ENCODE assay signal across 19 mouse cellular contexts in the genomic region with DNA sequence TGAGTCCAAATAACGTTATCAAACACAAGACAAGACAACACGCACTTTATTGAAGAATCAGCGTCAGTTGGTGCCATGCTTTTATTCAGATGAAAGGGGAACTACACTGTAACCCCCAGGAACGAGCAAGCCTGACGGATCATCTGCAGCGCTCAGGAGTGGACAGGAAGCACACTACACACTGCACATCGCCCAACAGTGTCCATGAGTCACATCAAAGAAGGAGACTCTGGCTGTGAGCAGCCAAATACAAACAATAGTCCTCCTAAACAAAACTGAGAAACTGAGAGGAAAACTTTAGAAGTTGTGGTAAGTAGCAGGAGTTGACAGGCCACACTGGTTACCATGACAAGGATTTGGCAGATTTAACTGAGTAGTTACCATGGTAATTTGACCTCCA. TPM values are rescaled to one million over a fixed set of nuclear protein-coding genes. Genes with fewer than 3 reads are reported as not detected.
DNase-seq lines count a peak whose midpoint lies in the region; ATAC-seq lines count a peak whose summit lies in the region.
"Had no signal": no experiment of that assay in that cellular context is flagged by ENCODE, and none has a peak within 500 bp of the region (broad histone marks: within the 10 kb centered on the region; RNA-seq: fewer than 3 reads in every experiment).

No protein-coding gene starts in this region.

- H3K36me3 ChIP-seq in hindbrain, embryonic 16.5 days (ENCODE audit: control insufficient read depth, insufficient read depth, low read length) = peaks cover 26% of the 10 kb centered on the region
- H3K36me3 ChIP-seq in hindbrain, embryonic 10.5 days = peaks cover 55% of the 10 kb centered on the region
- peaks cover 11% of the 10 kb centered on the region for H3K36me3 ChIP-seq in lung, embryonic 16.5 days (ENCODE audit: control insufficient read depth, insufficient read depth, low read length)
- H3K36me3 ChIP-seq in midbrain, embryonic 14.5 days (ENCODE audit: control insufficient read depth, insufficient read depth, low read length) = peaks cover 48% of the 10 kb centered on the region
- H3K36me3 ChIP-seq in midbrain, embryonic 10.5 days = peaks cover 43% of the 10 kb centered on the region
- H3K36me3 ChIP-seq in intestine, embryonic 15.5 days = 0 out of 2 replicates have a peak, but pooled peaks cover under 1% of the 10 kb centered on the region

- no peaks in the 10 kb centered on the region for H3K4me1 ChIP-seq in hindbrain, embryonic 16.5 days (ENCODE audit: control insufficient read depth, insufficient read depth, low read depth, low read length)
- 0 out of 2 replicates have a peak, but pooled peaks cover 3% of the 10 kb centered on the region for H3K4me1 ChIP-seq in hindbrain, embryonic 10.5 days (replicated peaks)
- no peaks in the 10 kb centered on the region for H3K4me1 ChIP-seq in lung, embryonic 16.5 days (replicated peaks; ENCODE audit: control insufficient read depth, insufficient read depth, low read length)
- no peaks in the 10 kb centered on the region for H3K4me1 ChIP-seq in midbrain, embryonic 14.5 days (ENCODE audit: control insufficient read depth, insufficient read depth, low read length)
- H3K4me1 ChIP-seq in midbrain, embryonic 10.5 days = peaks cover 18% of the 10 kb centered on the region
- no peaks in the 10 kb centered on the region for H3K4me1 ChIP-seq in intestine, embryonic 15.5 days (replicated peaks)
- H3K4me1 ChIP-seq: embryonic facial prominence, embryonic 13.5 days; forebrain, embryonic 13.5 days; hindbrain, embryonic 13.5 days had no signal

- H3K27me3 ChIP-seq in hindbrain, embryonic 16.5 days (replicated peaks; ENCODE audit: control insufficient read depth, insufficient read depth, low read length) = no peaks in the 10 kb centered on the region
- peaks cover 9% of the 10 kb centered on the region for H3K27me3 ChIP-seq in hindbrain, embryonic 10.5 days (ENCODE audit: insufficient read depth, poor library complexity, severe bottlenecking)
- H3K27me3 ChIP-seq in lung, embryonic 16.5 days (ENCODE audit: control insufficient read depth, insufficient read depth, low read depth, low read length) = no peaks in the 10 kb centered on the region
- peaks cover 4% of the 10 kb centered on the region; the same call in 1 of the 2 replicates for H3K27me3 ChIP-seq in midbrain, embryonic 14.5 days (ENCODE audit: control insufficient read depth, insufficient read depth, low read length)
- H3K27me3 ChIP-seq in midbrain, embryonic 10.5 days (ENCODE audit: low read depth, poor library complexity, severe bottlenecking) = peaks cover 22% of the 10 kb centered on the region
- no peaks in the 10 kb centered on the region; the same call in 1 of the 2 replicates for H3K27me3 ChIP-seq in intestine, embryonic 15.5 days (replicated peaks)

- no peak for DNase-seq in hindbrain, embryonic 10.5 days (ENCODE audit: low spot score)
- no peak for DNase-seq in lung, postnatal 25 days (ENCODE audit: low spot score)
- DNase-seq in midbrain, embryonic 14.5 days = peak; percentile 25
- DNase-seq in midbrain, embryonic 10.5 days (ENCODE audit: low spot score) = no peak
- DNase-seq: adrenal gland, postnatal 10 days; cerebellum, adult 11-12 months; cerebellum, adult 9-10 months; cerebellum, postnatal 25 days; gastrocnemius, postnatal 36 days; heart, postnatal 36 days had no signal

- no peak overlapping the region for H3K27ac ChIP-seq in hindbrain, embryonic 16.5 days (ENCODE audit: low read depth, low read length)
- no peak overlapping the region for H3K27ac ChIP-seq in hindbrain, embryonic 10.5 days
- no peak overlapping the region for H3K27ac ChIP-seq in lung, embryonic 16.5 days (ENCODE audit: low read length)
- H3K27ac ChIP-seq in midbrain, embryonic 14.5 days (replicated peaks; ENCODE audit: low read depth, low read length) = no peak overlapping the region
- no peak overlapping the region for H3K27ac ChIP-seq in midbrain, embryonic 10.5 days (replicated peaks)
- no peak overlapping the region for H3K27ac ChIP-seq in intestine, embryonic 15.5 days
- H3K27ac ChIP-seq: embryonic facial prominence, embryonic 13.5 days; forebrain, embryonic 13.5 days; heart, embryonic 13.5 days; hindbrain, embryonic 13.5 days had no signal

- H3K4me2 ChIP-seq in hindbrain, embryonic 16.5 days (ENCODE audit: low read length) = no peak overlapping the region
- H3K4me2 ChIP-seq in lung, embryonic 16.5 days (ENCODE audit: low read depth, low read length) = no peak overlapping the region
- H3K4me2 ChIP-seq in midbrain, embryonic 14.5 days (ENCODE audit: low read length) = no peak overlapping the region
- H3K4me2 ChIP-seq in intestine, embryonic 15.5 days (replicated peaks) = no peak overlapping the region
- H3K4me2 ChIP-seq: embryonic facial prominence, embryonic 13.5 days; forebrain, embryonic 13.5 days; heart, embryonic 13.5 days; hindbrain, embryonic 13.5 days had no signal

- H3K9ac ChIP-seq in hindbrain, embryonic 16.5 days (ENCODE audit: low read depth, low read length) = no peak overlapping the region
- no peak overlapping the region for H3K9ac ChIP-seq in lung, embryonic 16.5 days (ENCODE audit: low read length)
- no peak overlapping the region for H3K9ac ChIP-seq in midbrain, embryonic 14.5 days (replicated peaks; ENCODE audit: low read length)
- no peak overlapping the region for H3K9ac ChIP-seq in intestine, embryonic 15.5 days
- H3K9ac ChIP-seq: embryonic facial prominence, embryonic 13.5 days; forebrain, embryonic 13.5 days; heart, embryonic 13.5 days; hindbrain, embryonic 13.5 days had no signal

- no peak overlapping the region for H3K4me3 ChIP-seq in hindbrain, embryonic 16.5 days (ENCODE audit: low read length)
- no peak overlapping the region for H3K4me3 ChIP-seq in hindbrain, embryonic 10.5 days
- H3K4me3 ChIP-seq in lung, embryonic 16.5 days (ENCODE audit: low read length) = no peak overlapping the region
- no peak overlapping the region for H3K4me3 ChIP-seq in midbrain, embryonic 14.5 days (replicated peaks; ENCODE audit: low read depth, low read length)
- H3K4me3 ChIP-seq in midbrain, embryonic 10.5 days = no peak overlapping the region
- H3K4me3 ChIP-seq in intestine, embryonic 15.5 days (replicated peaks) = no peak overlapping the region
- H3K4me3 ChIP-seq: embryonic facial prominence, embryonic 13.5 days; forebrain, embryonic 13.5 days; heart, embryonic 13.5 days; hindbrain, embryonic 13.5 days had no signal

- no peaks in the 10 kb centered on the region for H3K9me3 ChIP-seq in hindbrain, embryonic 16.5 days (ENCODE audit: control insufficient read depth, low read length)
- H3K9me3 ChIP-seq in hindbrain, embryonic 10.5 days = no peaks in the 10 kb centered on the region
- no peaks in the 10 kb centered on the region for H3K9me3 ChIP-seq in lung, embryonic 16.5 days (ENCODE audit: control insufficient read depth, low read length)
- H3K9me3 ChIP-seq in midbrain, embryonic 14.5 days (ENCODE audit: control insufficient read depth, low read length) = no peaks in the 10 kb centered on the region
- no peaks in the 10 kb centered on the region for H3K9me3 ChIP-seq in midbrain, embryonic 10.5 days (replicated peaks)
- no peaks in the 10 kb centered on the region for H3K9me3 ChIP-seq in intestine, embryonic 15.5 days
- H3K9me3 ChIP-seq: embryonic facial prominence, embryonic 13.5 days; forebrain, embryonic 13.5 days; heart, embryonic 13.5 days; hindbrain, embryonic 13.5 days had no signal

- WGBS in hindbrain, embryonic 16.5 days = 66% methylated on average over 7 of the region's 7 CpGs
- 85% methylated on average over 7 of the region's 7 CpGs for WGBS in hindbrain, embryonic 10.5 days
- WGBS in lung, embryonic 16.5 days = 45% methylated on average over 7 of the region's 7 CpGs
- WGBS in midbrain, embryonic 14.5 days = 38% methylated on average over 7 of the region's 7 CpGs
- 64% methylated on average over 7 of the region's 7 CpGs for WGBS in midbrain, embryonic 10.5 days
- WGBS in intestine, embryonic 15.5 days = 80% methylated on average over 7 of the region's 7 CpGs

- peak; percentile 60; the same call in 1 of the 2 replicates for ATAC-seq in hindbrain, embryonic 16.5 days
- peak; percentile 79 for ATAC-seq in lung, embryonic 16.5 days (ENCODE audit: low read depth)
- no peak for ATAC-seq in midbrain, embryonic 14.5 days (ENCODE audit: low FRiP score, low TSS enrichment)
- ATAC-seq in intestine, embryonic 15.5 days = no peak
- ATAC-seq: forebrain, embryonic 13.5 days had no signal

RNA-seq across cellular contexts. Expression of a gene that starts 7.6 kb away (rescaled TPM):
- 1.4 TPM in 2 replicates for polyA plus RNA-seq in hindbrain, embryonic 16.5 days (2015; fragmentation: Nextera tagmentation; extraction: Ambion mirVana)
- not detected in 2 replicates for polyA plus RNA-seq in hindbrain, embryonic 10.5 days (2016; fragmentation: Nextera tagmentation; extraction: Ambion mirVana)
- polyA plus RNA-seq in lung, embryonic 16.5 days (2015; fragmentation: Nextera tagmentation; extraction: Ambion mirVana) = not detected in 2 replicates
- 1.4 TPM in 1 of 2 replicates, not detected in the other for polyA plus RNA-seq in midbrain, embryonic 14.5 days (2014; fragmentation: Nextera tagmentation; extraction: Ambion mirVana)
- not detected in 2 replicates for polyA plus RNA-seq in midbrain, embryonic 10.5 days (2016; fragmentation: Nextera tagmentation; extraction: Ambion mirVana)
- not detected in 2 replicates for polyA plus RNA-seq in intestine, embryonic 15.5 days (2015; fragmentation: Nextera tagmentation; extraction: Ambion mirVana)
- polyA plus RNA-seq: C2C12; forebrain, embryonic 13.5 days; heart, embryonic 13.5 days; heart, postnatal 0 days had no signal

RNA-seq across cellular contexts. Expression of a gene that starts 34.2 kb away (rescaled TPM):
- 2.6 TPM in 2 replicates for polyA plus RNA-seq in hindbrain, embryonic 16.5 days (2015; fragmentation: Nextera tagmentation; extraction: Ambion mirVana)
- polyA plus RNA-seq in hindbrain, embryonic 10.5 days (2016; fragmentation: Nextera tagmentation; extraction: Ambion mirVana) = 19.8 and 25.6 TPM in 2 replicates
- 15.2 and 15.3 TPM in 2 replicates for polyA plus RNA-seq in lung, embryonic 16.5 days (2015; fragmentation: Nextera tagmentation; extraction: Ambion mirVana)
- polyA plus RNA-seq in midbrain, embryonic 14.5 days (2014; fragmentation: Nextera tagmentation; extraction: Ambion mirVana) = 1.6 and 2.6 TPM in 2 replicates
- 17.6 and 18.8 TPM in 2 replicates for polyA plus RNA-seq in midbrain, embryonic 10.5 days (2016; fragmentation: Nextera tagmentation; extraction: Ambion mirVana)
- polyA plus RNA-seq in intestine, embryonic 15.5 days (2015; fragmentation: Nextera tagmentation; extraction: Ambion mirVana) = 29.2 and 30.0 TPM in 2 replicates
- polyA plus RNA-seq: heart, postnatal 0 days had no signal

RNA-seq across cellular contexts. Expression of a gene that starts 55.6 kb away (rescaled TPM):
- polyA plus RNA-seq in hindbrain, embryonic 16.5 days (2015; fragmentation: Nextera tagmentation; extraction: Ambion mirVana) = not detected in 2 replicates
- 0.40 and 0.47 TPM in 2 replicates for polyA plus RNA-seq in hindbrain, embryonic 10.5 days (2016; fragmentation: Nextera tagmentation; extraction: Ambion mirVana)
- 0.24 TPM in 1 of 2 replicates, not detected in the other for polyA plus RNA-seq in lung, embryonic 16.5 days (2015; fragmentation: Nextera tagmentation; extraction: Ambion mirVana)
- 0.34 and 0.59 TPM in 2 replicates for polyA plus RNA-seq in midbrain, embryonic 14.5 days (2014; fragmentation: Nextera tagmentation; extraction: Ambion mirVana)
- 0.22 TPM in 1 of 2 replicates, not detected in the other for polyA plus RNA-seq in midbrain, embryonic 10.5 days (2016; fragmentation: Nextera tagmentation; extraction: Ambion mirVana)
- polyA plus RNA-seq in intestine, embryonic 15.5 days (2015; fragmentation: Nextera tagmentation; extraction: Ambion mirVana) = 0.10 and 0.63 TPM in 2 replicates
- polyA plus RNA-seq: C2C12; forebrain, embryonic 13.5 days; heart, embryonic 13.5 days; heart, postnatal 0 days; hindbrain, embryonic 13.5 days had no signal

Comparison
In these comparisons a context has a peak if more than half of its experiments do, and no peak if none do; other contexts are left out.
1. ATAC-seq: peak in hindbrain, embryonic 16.5 days (single experiment) and lung, embryonic 16.5 days (single experiment); none in midbrain, embryonic 14.5 days (single experiment) and intestine, embryonic 15.5 days (single experiment).